Mouse (Mus musculus): Measurements from ENCODE around the gene Cdh13.
A peak's percentile ranks its signal among the peaks of the same experiment; 100 is the strongest.

The Cdh13 gene

GRCm38 (mm10) chr8:118827726-118828125, 544.2 kb downstream of the Cdh13 start:
- no peak for DNase-seq

- DNase-seq, result no peak
Observed at GRCm38 (mm10) chr8:118830291-118830690, 546.8 kb downstream of the Cdh13 start.

- DNase-seq, result no peak
Observed at GRCm38 (mm10) chr8:118831026-118831425, 547.5 kb downstream of the Cdh13 start.

- no peak for DNase-seq
Observed at GRCm38 (mm10) chr8:118838801-118839200, 555.3 kb downstream of the Cdh13 start.

GRCm38 (mm10) chr8:118845690-118846089, 562.2 kb downstream of the Cdh13 start:
- no peak for DNase-seq

GRCm38 (mm10) chr8:118848021-118848420, 564.5 kb downstream of the Cdh13 start:
- no peak for DNase-seq

GRCm38 (mm10) chr8:118849515-118849914, 566.0 kb downstream of the Cdh13 start:
- DNase-seq, result peak; percentile 76

GRCm38 (mm10) chr8:118850381-118850780, 566.8 kb downstream of the Cdh13 start:
- DNase-seq, result peak; percentile 75

GRCm38 (mm10) chr8:118851361-118851760, 567.8 kb downstream of the Cdh13 start:
- DNase-seq, result no peak

GRCm38 (mm10) chr8:118852861-118853260, 569.3 kb downstream of the Cdh13 start:
- no peak for DNase-seq

- DNase-seq, result no peak
Observed at GRCm38 (mm10) chr8:118854656-118855055, 571.1 kb downstream of the Cdh13 start.

GRCm38 (mm10) chr8:118866332-118866731, 582.8 kb downstream of the Cdh13 start:
- no peak for DNase-seq

GRCm38 (mm10) chr8:118870711-118871110, 587.2 kb downstream of the Cdh13 start:
- no peak for DNase-seq

- DNase-seq, result peak; percentile 11
Observed at GRCm38 (mm10) chr8:118879939-118880825, 596.6 kb downstream of the Cdh13 start.

GRCm38 (mm10) chr8:118884296-118884695, 600.8 kb downstream of the Cdh13 start:
- DNase-seq, result no peak

GRCm38 (mm10) chr8:118884988-118885387, 601.5 kb downstream of the Cdh13 start:
- no peak for DNase-seq

- DNase-seq, result no peak
Observed at GRCm38 (mm10) chr8:118902402-118902801, 618.9 kb downstream of the Cdh13 start.

- DNase-seq, result peak; percentile 12
Observed at GRCm38 (mm10) chr8:118916513-118916912, 633.0 kb downstream of the Cdh13 start.

- no peak for DNase-seq
Observed at GRCm38 (mm10) chr8:118937412-118937811, 653.9 kb downstream of the Cdh13 start.

GRCm38 (mm10) chr8:118938025-118938424, 654.5 kb downstream of the Cdh13 start:
- no peak for DNase-seq

GRCm38 (mm10) chr8:118951766-118952741, 668.5 kb downstream of the Cdh13 start:
- no peak for DNase-seq

- no peak for DNase-seq
Observed at GRCm38 (mm10) chr8:118956109-118956508, 672.6 kb downstream of the Cdh13 start.

- DNase-seq, result no peak
Observed at GRCm38 (mm10) chr8:118961877-118962545, 678.5 kb downstream of the Cdh13 start.
